Mouse (Mus musculus): ENCODE results near the gene Supt3. TPM values are rescaled to one million over a fixed set of nuclear protein-coding genes. Genes with fewer than 3 reads are reported as not detected.

Gene Supt3
- 10 to 100 TPM; 14.4 to 16.6 TPM for total RNA-seq (2021)
- long read RNA-seq, transcript Supt3-201 (12 exons, 1,508 nt), result major isoform, 9 of 14 reads
- long read RNA-seq, partial matches to known transcripts, result 2 of 14 reads
- long read RNA-seq, other reads (novel, unspliced or antisense), result 2 of 14 reads

DNA sequence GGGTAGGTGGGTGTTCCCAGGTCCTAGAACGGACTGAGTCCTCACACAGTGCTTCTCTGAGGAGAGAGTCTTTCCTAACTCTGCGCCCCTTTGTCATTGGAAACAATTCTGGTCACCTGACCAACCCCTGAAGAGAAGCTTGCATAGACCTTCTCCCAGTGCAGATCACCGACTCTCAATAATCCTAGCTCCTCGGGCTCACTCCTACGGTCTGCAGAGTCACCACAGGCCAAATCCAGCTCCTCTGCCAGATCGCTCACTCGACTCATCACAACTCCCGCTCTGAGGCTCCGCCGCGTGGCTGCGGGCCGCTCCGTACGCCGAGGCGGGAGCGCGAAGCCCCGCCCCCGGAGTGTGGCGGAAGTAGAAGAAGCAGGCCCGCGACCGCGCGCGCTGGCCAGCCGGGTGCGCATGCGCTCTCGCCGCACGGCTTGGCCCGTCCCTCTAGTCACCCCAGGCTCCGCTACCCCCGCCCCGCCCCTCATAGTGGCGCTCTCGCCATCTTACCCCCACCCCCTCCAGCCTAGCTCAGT lies at the start of gene Supt3:
Supt3 (plus strand) TSS at position 415 of the 533 bp plus-strand sequence.
- peak; percentile 96 to 98 for DNase-seq (ENCODE audit: low spot score in 2 of 2)

DNA sequence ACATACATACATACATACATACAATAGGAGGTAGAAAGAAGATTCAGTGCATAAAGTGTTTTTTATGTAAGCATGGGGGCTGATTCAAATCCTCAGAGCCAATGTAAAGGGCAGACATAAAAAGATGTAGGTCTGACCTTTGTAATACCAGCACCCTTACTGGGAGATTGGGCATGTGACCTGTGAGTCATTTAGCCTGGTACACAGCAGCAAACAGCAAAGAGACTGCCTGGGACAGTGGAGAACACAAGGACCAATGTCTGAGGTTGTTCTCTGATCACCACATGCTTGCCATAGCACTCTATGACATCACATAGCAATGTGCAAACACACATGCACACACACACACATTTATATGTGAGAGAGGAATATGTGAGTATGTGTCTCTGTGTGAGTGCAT lies 49.3 kb upstream of the Supt3 start:
- DNase-seq (ENCODE audit: low spot score in 2 of 2), result no peak

DNA sequence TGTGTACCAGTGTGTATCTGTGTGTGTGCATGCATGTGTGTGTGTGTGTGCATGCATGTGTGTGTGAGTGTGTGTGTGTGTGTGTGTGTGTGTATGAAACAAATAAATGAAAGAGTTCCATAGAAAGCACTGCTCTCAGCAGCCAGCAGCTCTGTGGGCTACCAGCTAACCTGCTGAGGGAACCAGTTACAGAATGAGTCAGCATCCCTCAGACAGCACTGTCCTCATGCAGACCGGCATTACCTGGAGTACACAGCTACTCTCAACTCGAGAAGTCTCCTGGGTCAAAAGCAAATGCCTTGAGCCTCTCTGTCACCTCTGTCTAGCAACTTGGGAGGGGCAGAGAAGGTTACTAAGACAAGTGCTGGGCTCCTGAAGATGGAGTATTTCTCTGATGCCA lies 48.5 kb upstream of the Supt3 start:
- no peak for DNase-seq (ENCODE audit: low spot score in 2 of 2)

DNA sequence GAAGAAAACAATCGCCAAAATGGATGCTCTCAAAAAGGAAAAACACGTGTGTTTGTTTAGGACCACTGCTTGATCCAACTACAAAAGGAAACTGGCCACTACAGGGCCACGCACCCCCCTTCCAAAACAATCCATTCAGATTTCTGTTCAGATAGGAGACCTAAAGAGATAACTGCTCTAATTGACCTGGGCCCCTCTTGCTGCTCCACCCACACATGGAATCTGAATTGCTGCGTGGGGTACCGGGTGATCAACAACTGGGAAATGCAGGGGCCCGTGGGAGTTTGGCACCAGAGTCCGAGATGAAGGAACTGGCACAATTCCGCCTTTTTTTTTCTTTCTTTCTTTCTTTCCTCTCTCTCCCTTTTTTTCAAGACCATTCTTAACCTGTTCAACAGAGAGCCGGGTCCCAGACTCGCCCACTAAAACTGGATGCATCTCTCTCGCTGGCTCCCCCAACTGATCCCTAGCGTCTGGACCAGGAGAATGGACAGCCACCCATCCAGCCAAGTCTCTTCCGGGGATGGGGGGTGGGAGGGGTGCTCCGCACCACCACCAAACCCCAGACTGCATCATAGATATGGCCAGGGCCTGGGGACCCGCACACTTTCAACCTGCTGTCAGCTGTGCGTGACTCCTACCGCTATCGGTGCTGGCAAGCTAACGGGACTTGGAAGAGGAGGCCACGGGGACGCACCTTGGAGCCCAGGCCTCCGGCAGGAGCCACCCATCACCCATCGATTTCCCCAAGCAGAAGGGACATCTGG lies 43.2 kb upstream of the Supt3 start:
- DNase-seq (ENCODE audit: low spot score in 2 of 2), result no peak

DNA sequence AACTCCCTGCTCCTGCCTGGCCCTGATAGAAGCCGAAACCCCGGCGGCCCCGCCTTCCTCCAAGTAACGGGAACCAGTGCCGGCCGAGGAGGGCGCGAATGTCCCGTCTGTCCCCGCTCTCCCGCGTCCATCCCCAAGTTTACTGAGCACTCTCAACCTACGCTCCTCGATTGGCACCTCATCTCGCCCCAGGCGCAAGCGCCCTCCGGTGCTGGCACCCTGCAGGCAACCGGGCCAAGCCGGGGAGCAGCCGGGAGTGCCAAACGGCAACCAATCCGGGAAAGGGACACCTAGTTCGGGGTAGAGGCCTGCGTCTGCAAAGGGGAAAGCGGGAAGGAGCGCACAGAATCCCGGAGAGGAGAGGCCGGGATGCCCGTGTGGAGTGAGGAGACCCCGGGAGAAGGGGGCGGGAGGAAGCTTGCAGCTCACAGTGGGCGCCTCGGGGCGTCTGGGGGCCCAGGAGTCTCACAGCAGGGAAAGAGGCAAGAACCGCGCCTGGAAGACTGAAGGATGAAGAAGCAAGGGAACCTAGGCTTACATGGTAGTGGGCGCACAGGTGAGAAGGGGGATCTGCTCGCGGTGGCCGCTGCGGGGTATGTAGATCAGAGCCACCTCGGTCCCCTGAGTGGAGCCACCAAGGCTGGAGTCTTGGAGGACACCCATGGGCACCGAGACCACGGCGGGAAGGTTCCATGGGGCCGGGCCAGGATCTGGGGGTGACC lies 42.3 kb upstream of the Supt3 start:
- peak; percentile 38 to 48 for DNase-seq (ENCODE audit: low spot score in 2 of 2)

DNA sequence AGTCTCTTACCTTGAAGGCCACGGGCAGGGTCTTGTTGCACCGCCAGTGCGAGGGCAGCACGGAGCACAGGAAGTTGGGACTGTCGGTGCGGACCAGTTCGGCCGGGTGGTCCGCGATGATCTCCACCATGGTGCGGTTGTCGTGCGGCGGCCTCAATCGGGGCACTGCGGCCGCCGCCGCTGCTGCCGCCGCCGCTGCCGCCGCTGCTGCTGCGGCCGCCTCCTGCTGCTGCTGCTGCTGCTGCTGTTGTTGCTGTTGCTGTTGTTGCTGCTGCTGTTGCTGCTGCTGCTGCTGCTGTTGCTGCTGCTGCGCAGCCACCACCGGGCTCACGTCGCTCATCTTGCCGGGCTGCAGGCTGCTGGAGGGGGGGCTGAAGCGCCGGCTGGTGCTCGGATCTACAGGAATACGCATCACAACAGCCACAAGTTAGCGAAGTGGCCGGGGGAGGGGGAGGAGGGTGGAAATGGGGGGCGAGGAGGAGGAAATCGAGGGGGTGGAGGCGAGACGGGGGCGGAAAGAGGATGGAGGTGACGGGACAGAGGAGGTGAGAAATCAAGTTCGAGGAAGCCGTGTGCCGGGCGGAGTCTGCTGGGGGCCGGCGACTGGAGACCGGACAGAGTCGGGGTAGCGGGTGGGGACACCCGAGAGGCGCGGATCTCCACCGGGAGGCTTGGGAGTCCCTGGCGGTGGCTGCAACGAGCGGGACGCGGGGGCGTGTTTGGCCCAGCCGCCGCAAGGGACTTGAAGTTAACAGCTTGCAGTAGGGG lies 41.5 kb upstream of the Supt3 start:
- peak; percentile 23 to 64 for DNase-seq (ENCODE audit: low spot score in 2 of 2)

DNA sequence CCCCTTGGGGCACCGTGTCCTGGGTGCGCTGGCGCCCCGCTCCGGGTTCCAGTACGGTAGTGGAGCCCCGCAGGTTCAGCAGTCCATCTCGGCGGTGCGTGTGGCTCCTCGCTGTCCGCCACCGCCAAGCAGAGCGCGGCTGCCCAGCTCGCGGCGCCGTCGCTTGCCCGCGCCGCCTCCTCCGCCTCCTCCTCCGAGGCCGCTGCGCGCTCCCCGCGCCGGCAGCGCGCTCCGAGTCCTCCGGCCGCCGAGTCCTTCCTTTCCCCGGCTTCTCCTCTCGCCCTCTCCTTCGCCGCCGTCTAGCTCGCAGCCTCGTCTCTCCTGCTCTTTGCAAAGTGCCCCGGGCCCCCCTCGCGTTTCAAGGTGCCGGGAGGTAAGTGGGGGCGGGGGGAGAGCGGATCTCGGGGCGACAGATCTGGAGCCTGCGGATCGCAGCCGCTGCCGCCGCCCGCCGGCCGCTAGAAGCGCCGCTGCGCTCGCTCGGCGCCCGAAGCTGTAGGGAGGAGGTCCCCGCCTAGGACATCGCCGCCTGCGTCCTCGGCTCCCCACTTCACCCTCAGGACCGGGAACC lies 40.9 kb upstream of the Supt3 start:
- peak; percentile 69 to 78 for DNase-seq (ENCODE audit: low spot score in 2 of 2)

DNA sequence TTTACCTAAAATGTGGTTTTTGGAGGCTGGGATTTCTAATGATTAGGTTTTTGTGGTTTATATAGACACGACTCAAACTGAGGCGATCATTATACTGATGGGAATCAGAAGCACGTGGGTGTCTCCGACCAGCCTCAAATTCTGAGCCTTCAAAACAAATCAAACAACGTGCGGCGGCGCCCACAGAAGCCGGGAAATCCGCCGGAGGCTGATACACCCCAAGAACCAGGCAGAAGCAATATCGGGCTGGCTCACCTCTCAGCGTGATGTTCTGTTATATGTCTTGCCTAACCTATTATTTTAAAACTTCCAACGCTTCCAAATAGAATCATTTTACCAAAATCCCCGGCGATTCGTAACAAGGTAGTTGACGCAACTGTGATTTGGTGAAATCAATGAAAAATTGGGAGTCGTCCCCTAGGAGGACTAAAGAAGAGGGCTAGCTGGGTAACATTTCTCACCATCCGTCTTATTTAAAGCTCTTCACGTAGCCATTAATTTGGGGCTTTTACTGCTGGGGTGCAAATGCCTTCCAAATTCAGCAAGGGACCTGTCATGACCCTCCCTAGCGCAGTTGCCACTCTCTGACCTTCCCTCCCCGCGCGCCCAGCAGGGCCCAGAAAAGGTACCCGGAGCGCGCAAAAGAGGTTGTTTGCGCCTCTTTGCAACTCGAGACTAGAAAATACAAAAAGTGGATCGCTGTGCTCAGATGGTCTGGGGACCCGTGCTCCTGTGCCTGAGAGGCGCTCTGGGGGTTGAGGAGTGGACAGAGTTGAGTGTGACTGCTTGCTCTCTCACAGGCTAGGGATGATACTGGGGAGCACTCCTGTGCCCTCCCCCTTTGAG lies 39.5 kb upstream of the Supt3 start:
- DNase-seq (ENCODE audit: low spot score in 2 of 2), result no peak

DNA sequence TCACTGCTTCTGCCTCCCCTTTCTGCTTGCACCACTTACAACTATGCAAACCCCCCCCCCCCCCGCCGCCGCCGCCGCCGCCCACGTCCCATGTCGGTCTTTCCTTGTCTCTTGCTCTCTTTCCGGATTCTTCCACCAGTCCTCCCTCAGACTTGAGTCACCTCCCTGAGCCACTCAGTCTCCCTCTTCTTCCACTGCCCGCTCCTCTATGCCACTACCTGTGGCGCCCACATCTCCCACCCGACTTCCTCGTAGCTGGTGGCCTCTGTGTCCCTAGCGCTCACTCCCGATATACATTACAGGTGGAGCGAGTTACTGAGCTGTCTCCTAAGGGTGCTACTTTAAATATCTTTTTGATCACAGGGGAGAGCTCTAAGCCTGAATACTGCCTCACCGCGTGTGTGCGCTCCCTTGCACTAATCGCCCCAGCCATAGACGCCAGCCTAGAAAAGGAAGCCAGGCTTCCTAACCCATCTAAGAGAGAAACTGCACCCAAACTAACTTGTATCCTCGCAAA lies 38.8 kb upstream of the Supt3 start:
- peak; percentile 13 to 25 for DNase-seq (ENCODE audit: low spot score in 2 of 2)

DNA sequence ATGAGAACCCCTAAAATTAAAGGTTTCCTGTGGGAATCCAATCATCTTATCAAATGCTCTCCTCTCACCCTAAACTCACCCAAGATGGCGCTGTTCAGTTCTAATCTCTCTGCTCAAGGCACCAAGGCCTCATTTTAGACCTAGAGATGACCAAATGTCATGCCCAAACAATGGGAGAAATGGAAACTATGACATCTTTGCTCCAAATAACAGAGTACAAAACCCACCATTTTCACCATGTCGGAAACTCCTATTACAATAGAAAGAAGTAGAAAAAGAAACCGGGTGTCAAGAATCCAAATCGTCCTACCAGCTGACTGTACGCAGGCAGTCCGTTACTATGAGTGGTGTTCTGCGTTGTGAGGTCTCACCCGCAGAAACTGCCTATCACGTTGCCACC lies 34.7 kb upstream of the Supt3 start:
- DNase-seq (ENCODE audit: low spot score in 2 of 2), result no peak

DNA sequence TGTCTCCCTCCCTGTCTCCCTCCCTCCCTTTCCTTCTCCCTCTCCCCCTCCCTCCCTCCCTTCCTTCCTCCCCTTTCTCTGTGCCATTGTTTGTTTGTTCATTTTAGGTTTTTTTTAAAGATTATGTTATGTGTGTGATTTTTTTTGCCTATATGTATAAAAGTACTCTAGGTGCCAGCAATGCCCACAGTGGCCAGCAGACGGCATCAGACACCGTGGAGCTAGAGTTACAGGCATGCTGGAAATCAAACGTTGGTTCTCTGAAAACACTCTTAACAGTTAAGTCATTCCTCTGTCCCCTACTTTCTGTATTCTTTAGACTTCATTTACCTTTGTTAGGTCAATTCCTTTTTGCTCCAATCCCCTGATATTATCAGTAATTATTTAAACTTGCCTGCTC lies 33.2 kb upstream of the Supt3 start:
- no peak for DNase-seq (ENCODE audit: low spot score in 2 of 2)

DNA sequence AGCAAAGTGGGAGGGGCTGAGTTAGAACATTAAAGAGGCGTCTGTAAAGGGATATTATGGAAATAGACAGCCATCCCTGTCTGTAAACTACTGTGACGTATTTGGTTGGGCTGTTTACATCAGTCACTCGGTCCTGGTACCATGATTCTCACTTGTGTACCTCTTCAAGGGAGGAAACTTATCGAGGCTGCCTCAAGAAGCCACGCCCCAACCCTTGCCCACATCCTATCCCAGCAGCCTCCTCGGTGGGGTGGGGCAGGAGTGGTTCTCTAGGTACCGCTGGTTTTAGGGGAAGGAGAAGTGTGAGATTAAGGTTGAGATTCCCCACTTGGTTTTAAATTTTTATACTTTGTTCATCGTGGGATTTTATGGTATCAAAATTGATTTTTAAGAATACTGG lies 31.6 kb upstream of the Supt3 start:
- no peak for DNase-seq (ENCODE audit: low spot score in 2 of 2)

DNA sequence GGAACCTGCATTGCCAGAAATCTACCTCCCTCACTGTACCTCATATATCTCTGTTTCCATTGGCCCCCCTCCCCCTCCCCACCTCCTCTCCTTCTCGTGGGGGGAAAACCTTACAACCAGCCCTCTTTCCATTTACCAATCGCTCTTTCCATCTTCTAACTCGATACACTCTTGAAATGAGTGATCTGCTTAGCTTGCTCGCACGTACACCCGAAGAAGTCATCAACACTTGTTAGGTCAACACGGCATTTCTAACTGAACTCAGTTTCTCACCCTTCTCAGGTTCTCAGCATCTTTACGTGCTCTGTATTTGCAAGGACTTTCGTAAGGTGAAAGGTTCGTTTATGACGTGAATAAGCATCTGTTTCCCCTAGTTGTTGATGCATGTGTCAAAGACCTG lies 10.6 kb upstream of the Supt3 start:
- DNase-seq (ENCODE audit: low spot score in 2 of 2), result no peak

DNA sequence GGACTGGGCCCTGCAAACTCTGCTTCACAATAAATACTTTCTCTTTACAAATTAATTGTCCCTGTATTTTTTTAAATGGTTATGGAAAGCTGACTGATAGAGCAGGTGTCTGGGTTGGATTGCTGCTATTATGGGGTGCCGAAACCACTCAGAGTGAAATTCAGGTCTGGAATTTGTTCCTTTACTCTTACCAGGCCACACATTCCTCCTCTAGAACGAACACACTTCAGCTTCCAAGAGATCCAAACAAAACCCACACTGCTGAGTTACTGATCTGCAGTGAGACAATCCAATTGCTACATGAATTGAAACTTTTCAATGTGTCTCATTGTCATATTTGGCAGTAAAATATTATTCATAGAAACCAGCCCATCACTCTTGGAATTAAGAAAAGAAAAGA lies 10.0 kb upstream of the Supt3 start:
- DNase-seq (ENCODE audit: low spot score in 2 of 2), result no peak

DNA sequence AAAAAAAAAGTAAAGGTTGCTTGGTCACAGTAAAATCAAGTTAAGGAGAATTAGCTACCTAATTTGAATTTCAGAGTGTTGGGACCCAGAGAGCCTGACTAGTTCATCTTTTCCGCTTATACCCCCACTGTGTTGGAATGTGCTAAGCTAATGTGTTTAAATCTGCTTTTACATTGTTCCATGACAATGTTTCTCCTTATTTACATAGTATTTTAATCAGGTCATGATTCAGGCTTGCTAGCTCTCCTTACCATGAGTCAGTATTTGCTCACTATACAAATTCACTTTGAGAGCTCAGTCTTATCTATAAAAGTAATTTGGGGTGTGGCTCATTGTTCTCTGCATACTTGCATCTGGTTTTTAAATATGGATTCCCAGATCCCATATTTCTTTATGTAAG lies 9.6 kb upstream of the Supt3 start:
- no peak for DNase-seq (ENCODE audit: low spot score in 2 of 2)

DNA sequence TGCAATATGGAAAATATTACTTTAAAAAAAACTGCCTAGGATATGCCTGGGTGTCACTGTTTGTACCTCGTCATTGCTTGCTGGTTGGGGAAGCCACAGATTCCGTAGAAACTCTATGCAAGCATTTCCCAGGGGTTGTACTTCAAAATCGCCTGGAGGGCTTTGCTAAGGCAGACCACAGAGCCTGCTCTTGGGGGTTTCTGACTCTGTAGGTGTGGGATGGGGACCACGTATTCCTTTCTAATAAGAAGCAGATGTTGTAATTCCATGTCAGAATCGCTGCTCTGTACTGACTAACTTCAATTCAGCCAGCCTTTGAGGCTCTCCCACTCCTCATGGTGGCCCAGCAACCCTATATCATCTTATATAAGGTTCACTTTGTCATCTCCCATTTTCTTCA lies 8.4 kb upstream of the Supt3 start:
- DNase-seq (ENCODE audit: low spot score in 2 of 2), result no peak

DNA sequence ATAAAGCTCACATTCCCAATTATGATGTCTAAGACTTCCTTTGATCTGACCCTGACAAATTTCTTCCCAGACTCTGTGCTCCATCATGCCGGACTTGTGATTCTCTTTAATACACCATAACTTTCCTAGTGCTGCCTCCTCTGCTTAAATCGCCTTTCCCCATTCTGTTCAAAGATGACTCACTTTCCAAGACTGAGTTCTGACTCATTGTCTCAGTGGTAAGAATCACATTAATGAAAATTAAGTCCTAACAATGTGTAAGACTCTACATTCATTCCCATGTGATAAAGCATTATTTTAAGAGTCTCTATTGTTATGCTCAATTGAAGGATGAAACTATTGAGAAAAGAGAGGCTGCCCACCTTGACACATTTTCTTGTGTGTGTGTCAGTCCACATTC lies 6.1 kb upstream of the Supt3 start:
- DNase-seq (ENCODE audit: low spot score in 2 of 2), result no peak

DNA sequence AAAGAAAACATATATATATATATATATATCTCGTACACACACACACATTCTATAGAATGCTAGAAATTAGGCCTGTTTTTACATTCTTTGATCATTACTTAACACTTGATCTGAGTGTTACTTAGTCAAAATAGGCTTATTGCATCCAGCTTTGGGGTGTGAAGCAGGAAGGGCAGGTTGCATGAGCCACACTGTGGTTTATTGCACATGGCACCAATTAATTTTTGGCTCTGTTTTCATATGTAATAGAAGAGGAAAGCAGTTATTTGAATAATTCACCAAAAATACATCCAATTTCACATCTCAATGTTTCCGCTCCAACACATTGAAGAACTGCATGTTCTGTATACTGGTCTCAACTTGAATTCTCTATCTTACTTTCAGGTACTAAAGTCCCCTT lies 4.4 kb upstream of the Supt3 start:
- DNase-seq (ENCODE audit: low spot score in 2 of 2), result no peak

DNA sequence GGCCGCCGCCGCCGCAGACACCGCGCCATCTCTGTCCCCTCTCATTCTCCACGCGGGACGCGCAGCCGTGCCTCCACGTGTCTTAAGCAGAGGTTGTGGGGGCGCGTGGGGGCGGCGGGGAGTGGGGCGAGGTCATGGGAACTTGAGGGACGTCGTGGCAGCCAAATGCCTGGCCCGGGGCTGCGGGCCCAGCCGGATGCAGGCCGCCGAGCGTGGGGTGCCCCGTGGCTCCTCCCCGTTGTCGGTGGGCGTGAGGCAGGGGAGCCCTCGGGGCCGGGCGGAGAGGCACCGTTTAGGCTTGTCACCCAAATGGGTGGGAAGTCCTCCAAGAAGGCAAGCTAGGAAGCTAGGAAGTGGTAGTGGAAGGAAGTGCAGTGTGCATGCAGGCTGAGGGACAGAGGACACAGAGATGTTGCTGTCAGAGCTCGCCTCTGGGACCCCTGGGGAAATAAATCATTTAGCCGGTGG lies 419 bp downstream of the Supt3 start:
- DNase-seq (ENCODE audit: low spot score in 2 of 2), result peak; percentile 76 to 83

DNA sequence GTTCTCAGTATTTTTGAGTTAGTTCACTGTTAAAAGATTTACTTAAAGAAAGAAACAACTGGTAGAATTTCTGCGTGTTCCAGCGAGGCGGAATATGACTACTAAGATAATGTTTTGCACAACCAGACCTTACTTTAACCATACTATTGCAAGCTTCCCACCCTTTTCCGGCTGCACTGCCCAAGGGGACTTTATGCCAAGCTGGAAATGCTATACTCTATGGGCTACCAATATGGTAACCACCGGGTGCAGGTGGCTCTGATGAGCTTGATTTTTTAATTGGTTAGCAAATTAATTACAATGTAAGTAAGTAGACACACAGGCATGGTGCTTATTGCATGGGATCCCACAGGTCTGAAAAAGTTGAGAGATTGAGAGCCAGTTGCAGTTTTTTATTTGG lies 1.2 kb downstream of the Supt3 start:
- no peak for DNase-seq (ENCODE audit: low spot score in 2 of 2)
